Mouse (Mus musculus): Measurements from ENCODE around the gene Robo2. TPM values are rescaled to one million over a fixed set of nuclear protein-coding genes. Genes with fewer than 3 reads are reported as not detected.
"Not testable (repeated sequence)": the region's sequence is repeated elsewhere in the genome, so short reads cannot be mapped to it uniquely, and the experiment has no call there.

The Robo2 gene
- polyA plus RNA-seq, 1 experiment from 2014 or later = 0.01 TPM

GRCm38 (mm10) chr16:74047232-74047631, 364.4 kb downstream of the Robo2 start:
- Histone ChIP-seq H3K4me3 (ENCODE audit: inconsistent target) (no peak overlapping the region), H3K79me2 (ENCODE audit: inconsistent target) (no peaks in the 10 kb centered on the region), H3K36me3 (ENCODE audit: inconsistent target) (no peaks in the 10 kb centered on the region), H3K27ac (no peak overlapping the region)
- 87% methylated on average over 3 of the region's 3 CpGs for WGBS (ENCODE audit: missing documents)

GRCm38 (mm10) chr16:74040797-74041196, 370.8 kb downstream of the Robo2 start:
- H3K79me2 ChIP-seq (ENCODE audit: inconsistent target); H3K36me3 ChIP-seq (ENCODE audit: inconsistent target); H3K4me3 ChIP-seq (ENCODE audit: inconsistent target); H3K27ac ChIP-seq: not testable (repeated sequence)
- 83% methylated on average over 1 of the region's 2 CpGs for WGBS (ENCODE audit: missing documents)

GRCm38 (mm10) chr16:74027822-74028221, 383.8 kb downstream of the Robo2 start:
- Histone ChIP-seq H3K79me2 (ENCODE audit: inconsistent target) (no peaks in the 10 kb centered on the region), H3K36me3 (ENCODE audit: inconsistent target) (no peaks in the 10 kb centered on the region), H3K27ac (no peak overlapping the region), H3K4me3 (ENCODE audit: inconsistent target) (no peak overlapping the region)
- 94% methylated on average over 4 of the region's 4 CpGs for WGBS (ENCODE audit: missing documents)

- no peaks in the 10 kb centered on the region for H3K79me2 ChIP-seq (ENCODE audit: inconsistent target)
- no peaks in the 10 kb centered on the region for H3K36me3 ChIP-seq (ENCODE audit: inconsistent target)
- no peak overlapping the region for H3K4me3 ChIP-seq (ENCODE audit: inconsistent target)
- H3K27ac ChIP-seq = no peak overlapping the region
- WGBS (ENCODE audit: missing documents) = 83% methylated on average over 1 of the region's 1 CpGs
Observed at GRCm38 (mm10) chr16:74022281-74022978, 389.2 kb downstream of the Robo2 start.

- 87% methylated on average over 3 of the region's 3 CpGs for WGBS (ENCODE audit: missing documents)
- no peaks in the 10 kb centered on the region for H3K79me2 ChIP-seq (ENCODE audit: inconsistent target)
- H3K4me3 ChIP-seq (ENCODE audit: inconsistent target) = no peak overlapping the region
- no peak overlapping the region for H3K27ac ChIP-seq
- no peaks in the 10 kb centered on the region for H3K36me3 ChIP-seq (ENCODE audit: inconsistent target)
Observed at GRCm38 (mm10) chr16:74005767-74006166, 405.9 kb downstream of the Robo2 start.

- Histone ChIP-seq H3K27ac (no peak overlapping the region), H3K4me3 (ENCODE audit: inconsistent target) (no peak overlapping the region), H3K79me2 (ENCODE audit: inconsistent target) (no peaks in the 10 kb centered on the region), H3K36me3 (ENCODE audit: inconsistent target) (no peaks in the 10 kb centered on the region)
- WGBS (ENCODE audit: missing documents) = 94% methylated on average over 2 of the region's 2 CpGs
Observed at GRCm38 (mm10) chr16:74001331-74001730, 410.3 kb downstream of the Robo2 start.

GRCm38 (mm10) chr16:73991212-73991611, 420.4 kb downstream of the Robo2 start:
- WGBS (ENCODE audit: missing documents) = 85% methylated on average over 6 of the region's 6 CpGs
- Histone ChIP-seq H3K4me3 (ENCODE audit: inconsistent target) (no peak overlapping the region), H3K36me3 (ENCODE audit: inconsistent target) (no peaks in the 10 kb centered on the region), H3K79me2 (ENCODE audit: inconsistent target) (no peaks in the 10 kb centered on the region), H3K27ac (no peak overlapping the region)

- WGBS (ENCODE audit: missing documents) = 93% methylated on average over 7 of the region's 7 CpGs
- Histone ChIP-seq H3K27ac (no peak overlapping the region), H3K79me2 (ENCODE audit: inconsistent target) (no peaks in the 10 kb centered on the region), H3K36me3 (ENCODE audit: inconsistent target) (no peaks in the 10 kb centered on the region), H3K4me3 (ENCODE audit: inconsistent target) (no peak overlapping the region)
Observed at GRCm38 (mm10) chr16:73969573-73969972, 442.1 kb downstream of the Robo2 start.

GRCm38 (mm10) chr16:73964366-73964926, 447.2 kb downstream of the Robo2 start:
- H3K36me3 ChIP-seq (ENCODE audit: inconsistent target) = no peaks in the 10 kb centered on the region
- H3K4me3 ChIP-seq (ENCODE audit: inconsistent target) = no peak overlapping the region
- WGBS (ENCODE audit: missing documents) = 81% methylated on average over 5 of the region's 5 CpGs
- no peak overlapping the region for H3K27ac ChIP-seq
- no peaks in the 10 kb centered on the region for H3K79me2 ChIP-seq (ENCODE audit: inconsistent target)

- H3K4me3 ChIP-seq (ENCODE audit: inconsistent target) = no peak overlapping the region
- H3K79me2 ChIP-seq (ENCODE audit: inconsistent target) = no peaks in the 10 kb centered on the region
- H3K36me3 ChIP-seq (ENCODE audit: inconsistent target) = no peaks in the 10 kb centered on the region
- WGBS (ENCODE audit: missing documents) = 96% methylated on average over 6 of the region's 6 CpGs
- H3K27ac ChIP-seq = no peak overlapping the region
Observed at GRCm38 (mm10) chr16:73959479-73959970, 452.1 kb downstream of the Robo2 start.

- Histone ChIP-seq H3K79me2 (ENCODE audit: inconsistent target) (no peaks in the 10 kb centered on the region), H3K4me3 (ENCODE audit: inconsistent target) (no peak overlapping the region), H3K36me3 (ENCODE audit: inconsistent target) (no peaks in the 10 kb centered on the region), H3K27ac (no peak overlapping the region)
- 73% methylated on average over 1 of the region's 1 CpGs for WGBS (ENCODE audit: missing documents)
Observed at GRCm38 (mm10) chr16:73958524-73958846, 453.1 kb downstream of the Robo2 start.

GRCm38 (mm10) chr16:73957675-73958523, 453.7 kb downstream of the Robo2 start:
- no peak overlapping the region for H3K4me3 ChIP-seq (ENCODE audit: inconsistent target)
- WGBS (ENCODE audit: missing documents) = 81% methylated on average over 3 of the region's 3 CpGs
- no peaks in the 10 kb centered on the region for H3K79me2 ChIP-seq (ENCODE audit: inconsistent target)
- H3K36me3 ChIP-seq (ENCODE audit: inconsistent target) = no peaks in the 10 kb centered on the region
- H3K27ac ChIP-seq = no peak overlapping the region

GRCm38 (mm10) chr16:73946171-73946570, 465.5 kb downstream of the Robo2 start:
- 90% methylated on average over 6 of the region's 6 CpGs for WGBS (ENCODE audit: missing documents)
- no peak overlapping the region for H3K4me3 ChIP-seq (ENCODE audit: inconsistent target)
- H3K79me2 ChIP-seq (ENCODE audit: inconsistent target) = no peaks in the 10 kb centered on the region
- no peaks in the 10 kb centered on the region for H3K36me3 ChIP-seq (ENCODE audit: inconsistent target)
- H3K27ac ChIP-seq = no peak overlapping the region

- H3K4me3 ChIP-seq (ENCODE audit: inconsistent target) = no peak overlapping the region
- H3K27ac ChIP-seq = no peak overlapping the region
- 65% methylated on average over 1 of the region's 1 CpGs for WGBS (ENCODE audit: missing documents)
- no peaks in the 10 kb centered on the region for H3K79me2 ChIP-seq (ENCODE audit: inconsistent target)
- no peaks in the 10 kb centered on the region for H3K36me3 ChIP-seq (ENCODE audit: inconsistent target)
Observed at GRCm38 (mm10) chr16:73940211-73940541, 471.4 kb downstream of the Robo2 start.

All from macrophage (primary cell).